Mouse (Mus musculus) spleen, adult 2 months (tissue): Measurements from ENCODE around the gene Pqbp1. TPM values are rescaled to one million over a fixed set of nuclear protein-coding genes. Genes with fewer than 3 reads are reported as not detected.
"Not testable (repeated sequence)": the region's sequence is repeated elsewhere in the genome, so short reads cannot be mapped to it uniquely, and the experiment has no call there.

Experiments used
- DNase-seq, 2 experiments: peaks; one replicate each; pipeline versions ENCODE4 v3.0.0 to v3.0.0-alpha.2; 2012 to 2021; ENCODE audit warnings: low spot score in 2 of 2, low read depth in 1 of 2
- H3K27ac ChIP-seq: fragments of 200-500 bp; 2 replicates; pipeline ENCODE4 v1.5.1; 2012; ENCODE audit warnings: low read length, inconsistent platforms; ENCODE audit not compliant: insufficient read depth
- H3K27me3 ChIP-seq: fragments of 200-500 bp; 2 replicates; pipeline ENCODE4 v1.6.1; 2012; ENCODE audit warnings: mild to moderate bottlenecking, moderate library complexity, low read length, inconsistent platforms; ENCODE audit not compliant: control insufficient read depth, insufficient read depth
- H3K36me3 ChIP-seq: fragments of 200-500 bp; 2 replicates; pipeline ENCODE4 v1.6.1; 2012; ENCODE audit warnings: mild to moderate bottlenecking, low read length, inconsistent platforms; ENCODE audit not compliant: control insufficient read depth, insufficient read depth
- H3K4me1 ChIP-seq: fragments of 200-500 bp; 2 replicates; pipeline ENCODE4 v1.6.1; 2011; ENCODE audit warnings: inconsistent platforms; ENCODE audit not compliant: control insufficient read depth, insufficient read depth, insufficient read length
- H3K4me3 ChIP-seq: fragments of 200-500 bp; 2 replicates; pipeline ENCODE4 v1.5.1; 2011; ENCODE audit warnings: mild to moderate bottlenecking, inconsistent platforms; ENCODE audit not compliant: insufficient read depth, insufficient read length; ENCODE audit errors: extremely low read depth
- CTCF ChIP-seq: fragments of 200-500 bp; IDR thresholded peaks from 2 replicates; pipeline ENCODE4 v1.5.1; 2011; ENCODE audit warnings: mild to moderate bottlenecking, inconsistent platforms; ENCODE audit not compliant: insufficient read depth, insufficient read length, insufficient replicate concordance; ENCODE audit errors: extremely low read depth
- POLR2A ChIP-seq: fragments of 200-500 bp; IDR thresholded peaks from 2 replicates; pipeline ENCODE4 v1.6.1; 2011; ENCODE audit warnings: low read depth, low read length, inconsistent platforms
- WGBS: fragments of 180-500 bp; shearing (Covaris S2); methylation state at CpG from one replicate; pipeline ENCODE4 v1.1.7; 2018; 5-methylcytosine and 5-hydroxymethylcytosine counted together
- polyA plus RNA-seq: library from polyadenylated mRNA; depleted of rRNA; stranded (reverse); fragments of >200 nt; gene quantifications from 2 replicates; pipeline ENCODE4 v1.2.3, GENCODE M21; 2012

Pqbp1 gene
- polyA plus RNA-seq, 1 experiment, result 79.1 TPM

- Histone ChIP-seq H3K27ac (no peak within 1 kb of the TSS), H3K4me1 (no peaks in the 10 kb centered on the region), H3K4me3 (no peak within 1 kb of the TSS), H3K27me3 (0 out of 2 replicates have a peak, but pooled peaks cover 3% of the 10 kb centered on the region), H3K36me3 (peaks cover 1% of the 10 kb centered on the region; the same call in 1 of the 2 replicates)
- TF ChIP-seq POLR2A, result no peak
- no peak for TF ChIP-seq CTCF
- 41% methylated on average over 19 of the region's 19 CpGs for WGBS
- no peak for DNase-seq
Measured at GRCm38 (mm10) chrX:7928270-7928790, 29.3 kb upstream of the Pqbp1 start, which contains the start of gene Eras. Gene Eras (minus strand): TSS chrX:7928607.

- 0 out of 2 replicates have a peak, but pooled peaks cover 4% of the 10 kb centered on the region for H3K27me3 ChIP-seq
- TF ChIP-seq POLR2A, result no peak
- no peak for TF ChIP-seq CTCF
- H3K27ac ChIP-seq, result no peak overlapping the region
- H3K36me3 ChIP-seq, result peaks cover 1% of the 10 kb centered on the region; the same call in 1 of the 2 replicates
- no peak overlapping the region for H3K4me3 ChIP-seq
- no peak for DNase-seq
- no peaks in the 10 kb centered on the region; the same call in 1 of the 2 replicates for H3K4me1 ChIP-seq
- WGBS, result 33% methylated on average over 10 of the region's 10 CpGs
Measured at GRCm38 (mm10) chrX:7927116-7927515, 28.0 kb upstream of the Pqbp1 start.

GRCm38 (mm10) chrX:7926266-7926665 lies 27.2 kb upstream of the Pqbp1 start:
- TF ChIP-seq POLR2A (no peak), CTCF (no peak)
- no peak for DNase-seq
- Histone ChIP-seq H3K36me3 (no peaks in the 10 kb centered on the region; the same call in 1 of the 2 replicates), H3K27me3 (peaks cover 6% of the 10 kb centered on the region; the same call in 1 of the 2 replicates), H3K4me3 (no peak overlapping the region), H3K4me1 (no peaks in the 10 kb centered on the region; the same call in 1 of the 2 replicates), H3K27ac (no peak overlapping the region)
- WGBS, result 78% methylated on average over 6 of the region's 6 CpGs

- DNase-seq, result no peak
- H3K27me3 ChIP-seq, result peaks cover 4% of the 10 kb centered on the region
- no peak overlapping the region for H3K27ac ChIP-seq
- TF ChIP-seq POLR2A (no peak), CTCF (no peak)
- no peaks in the 10 kb centered on the region for H3K36me3 ChIP-seq
- H3K4me1 ChIP-seq, result no peaks in the 10 kb centered on the region; the same call in 1 of the 2 replicates
- WGBS, result 27% methylated on average over 48 of the region's 48 CpGs
- no peak overlapping the region for H3K4me3 ChIP-seq
Measured at GRCm38 (mm10) chrX:7922032-7922431, 23.0 kb upstream of the Pqbp1 start.

GRCm38 (mm10) chrX:7919601-7920383 lies 20.7 kb upstream of the Pqbp1 start, which contains the start of gene Pcsk1n:
Gene Pcsk1n (plus strand): TSS chrX:7919822.
- 28% methylated on average over 39 of the region's 40 CpGs for WGBS
- no peaks in the 10 kb centered on the region; the same call in 1 of the 2 replicates for H3K4me1 ChIP-seq
- H3K4me3 ChIP-seq, result no peak within 1 kb of the TSS
- H3K27me3 ChIP-seq, result peaks cover 4% of the 10 kb centered on the region
- no peaks in the 10 kb centered on the region for H3K36me3 ChIP-seq
- TF ChIP-seq POLR2A, result no peak
- TF ChIP-seq CTCF, result no peak
- no peak within 1 kb of the TSS for H3K27ac ChIP-seq
- DNase-seq, result no peak

GRCm38 (mm10) chrX:7917960-7918359 lies 18.9 kb upstream of the Pqbp1 start:
- H3K27ac ChIP-seq, H3K4me1 ChIP-seq, H3K27me3 ChIP-seq, H3K36me3 ChIP-seq, DNase-seq, H3K4me3 ChIP-seq: not testable (repeated sequence)
- 67% methylated on average over 6 of the region's 6 CpGs for whole genome bisulfite sequencing

GRCm38 (mm10) chrX:7915669-7916068 lies 16.6 kb upstream of the Pqbp1 start:
- not testable (repeated sequence) for H3K4me1 ChIP-seq, H3K36me3 ChIP-seq, H3K4me3 ChIP-seq, H3K27ac ChIP-seq, H3K27me3 ChIP-seq
- peak in 1 of 2 experiments; percentile 13 for DNase-seq
- 22% methylated on average over 3 of the region's 3 CpGs for WGBS
